Mouse (Mus musculus): ENCODE measurements around the gene Col4a2.

- TF ChIP-seq CTCF (IDR thresholded peaks at IDR 0.05; ENCODE audit: control insufficient read depth, insufficient read depth, insufficient replicate concordance, low read depth, low read length) (no peak), POLR2A (IDR thresholded peaks at IDR 0.05; ENCODE audit: control insufficient read depth, low read depth, low read length) (no peak)
Observed at GRCm38 (mm10) chr8:11384841-11385240, 72.2 kb downstream of the Col4a2 start.
